Mouse (Mus musculus) fibroblast of lung, adult 2 months (primary cell): ENCODE measurements around the gene Nos1ap.

Experiments
- DNase-seq: peaks from one replicate; pipeline ENCODE4 v3.0.0-alpha.2; 2011; ENCODE audit warnings: low read depth

The Nos1ap gene

DNA sequence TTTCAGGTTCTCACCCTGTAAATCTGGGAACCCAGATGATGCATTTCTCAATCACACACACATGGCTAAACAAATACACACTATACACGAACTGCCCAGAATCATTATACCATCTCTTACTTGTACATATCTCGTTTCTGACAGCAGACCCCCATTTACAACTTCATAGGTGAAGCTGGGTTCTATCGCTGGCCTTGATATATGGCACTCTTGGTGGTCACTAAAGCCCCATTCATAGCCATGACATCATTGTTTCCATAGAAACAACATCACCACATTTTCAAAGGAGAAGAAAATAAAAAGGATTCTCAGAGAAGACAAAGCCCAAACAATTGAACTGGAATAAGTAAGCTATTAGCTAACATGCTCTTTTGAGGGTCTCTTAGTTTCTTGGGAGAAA is 174.3 kb downstream of the Nos1ap start:
- no peak for DNase-seq

DNA sequence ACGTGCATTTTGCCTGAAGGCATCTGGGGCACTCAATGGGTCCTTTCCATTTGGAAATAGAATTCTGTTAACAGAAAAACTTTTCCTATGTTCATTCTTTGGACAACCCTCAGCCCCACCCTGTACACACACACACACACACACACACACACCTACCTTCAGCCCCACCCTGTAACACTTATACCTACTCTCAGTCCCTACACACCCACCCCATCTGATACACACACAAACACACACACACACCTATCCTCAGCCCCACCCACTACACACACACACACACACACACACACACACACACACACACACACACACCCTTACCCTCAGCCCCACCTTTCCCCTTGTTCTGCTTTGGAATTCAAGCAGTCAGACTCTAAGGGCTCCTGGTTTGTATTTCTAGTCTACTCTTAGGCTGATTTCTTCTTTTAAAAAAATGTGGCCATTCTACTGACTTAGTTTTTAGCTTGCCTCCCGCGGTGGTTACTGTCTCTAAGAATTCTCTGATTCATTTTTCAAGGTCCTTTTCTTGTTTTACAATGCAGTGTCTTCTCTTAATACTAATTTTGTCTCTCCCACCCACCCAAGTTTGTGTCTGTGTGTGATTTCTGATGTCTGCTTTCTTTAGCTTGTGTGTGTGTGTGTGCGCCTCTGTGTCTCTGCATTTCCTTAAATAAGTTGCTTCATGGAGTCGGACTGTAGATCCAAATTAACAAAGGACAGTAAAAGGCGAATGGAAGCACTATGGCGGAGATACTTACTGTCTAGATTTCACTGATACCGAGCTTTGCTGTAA is 179.1 kb downstream of the Nos1ap start:
- DNase-seq: no peak

DNA sequence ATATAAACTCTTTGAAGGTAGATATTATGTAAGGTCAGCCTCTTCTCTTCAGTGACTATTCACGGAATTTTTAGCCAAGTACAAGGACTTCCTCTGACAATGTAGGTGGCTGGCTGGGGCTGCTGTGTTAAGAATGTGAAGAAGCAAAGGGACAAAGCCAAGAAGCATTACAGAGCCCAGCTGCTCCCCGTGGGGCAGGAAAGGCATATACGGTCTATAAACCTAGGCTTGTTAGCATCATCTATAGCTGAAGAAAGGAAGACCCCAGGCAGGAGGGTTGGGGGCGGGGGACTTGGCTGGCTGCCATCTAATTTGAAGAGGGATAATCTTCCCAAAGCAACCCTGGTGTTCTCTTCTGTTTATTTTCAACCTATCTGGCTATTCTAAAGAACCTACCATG is 180.6 kb downstream of the Nos1ap start:
- DNase-seq: no peak

DNA sequence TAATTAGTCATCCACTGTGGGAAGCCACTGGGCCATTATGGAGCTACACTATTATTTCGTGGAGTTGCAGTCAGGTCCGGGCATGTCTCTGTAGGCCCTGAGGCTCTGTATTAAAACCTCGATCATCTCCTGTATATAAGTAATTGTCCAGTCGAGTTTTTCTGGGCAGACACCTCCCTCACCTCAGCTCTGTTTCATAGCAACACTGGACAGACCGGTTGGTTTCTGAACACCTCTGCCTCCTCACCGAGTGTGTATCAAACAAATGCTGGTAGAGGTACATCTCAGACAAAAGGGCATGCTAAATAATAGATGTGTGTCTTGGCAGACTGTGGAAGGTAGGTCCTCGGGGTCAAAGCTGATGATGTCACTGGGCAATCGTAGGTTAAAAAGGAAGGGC is 182.7 kb downstream of the Nos1ap start:
- no peak for DNase-seq

DNA sequence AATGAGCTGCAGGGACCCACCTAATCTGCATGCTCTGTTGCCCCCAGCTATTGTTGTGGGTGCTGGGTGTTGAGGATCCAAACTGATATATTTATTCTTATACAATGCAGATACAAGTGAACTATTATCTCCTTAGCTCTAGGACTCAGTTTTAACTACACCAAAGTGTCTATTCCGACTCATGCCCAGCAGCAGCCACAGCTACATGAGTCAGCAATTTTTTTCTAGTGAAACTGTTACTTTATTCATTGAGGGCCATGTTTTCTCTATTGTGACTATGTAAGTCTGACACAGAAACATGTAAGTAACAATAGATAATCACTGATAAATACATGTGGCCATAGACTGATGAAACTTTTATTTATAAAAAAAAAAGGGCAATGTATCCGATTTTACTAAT is 184.5 kb downstream of the Nos1ap start:
- DNase-seq: no peak

DNA sequence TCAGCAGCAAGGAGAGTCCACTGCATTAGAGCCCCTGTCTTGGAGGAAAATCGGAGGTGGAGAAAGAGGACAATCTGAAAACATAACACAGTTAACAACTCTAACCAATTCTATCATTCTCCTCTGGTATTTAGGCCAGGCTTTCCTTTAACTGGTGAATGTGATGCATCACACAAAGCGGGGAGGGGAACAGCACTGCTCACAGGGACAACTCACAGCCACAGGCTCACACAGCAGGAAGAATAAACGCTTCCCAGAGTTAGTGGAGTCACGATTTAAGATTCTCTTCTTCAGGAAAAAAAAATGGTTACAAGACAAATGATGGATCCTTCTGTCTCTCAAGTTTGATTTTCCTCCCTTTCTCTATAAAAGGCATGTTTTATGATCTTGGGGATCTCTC is 187.0 kb downstream of the Nos1ap start:
- no peak for DNase-seq

DNA sequence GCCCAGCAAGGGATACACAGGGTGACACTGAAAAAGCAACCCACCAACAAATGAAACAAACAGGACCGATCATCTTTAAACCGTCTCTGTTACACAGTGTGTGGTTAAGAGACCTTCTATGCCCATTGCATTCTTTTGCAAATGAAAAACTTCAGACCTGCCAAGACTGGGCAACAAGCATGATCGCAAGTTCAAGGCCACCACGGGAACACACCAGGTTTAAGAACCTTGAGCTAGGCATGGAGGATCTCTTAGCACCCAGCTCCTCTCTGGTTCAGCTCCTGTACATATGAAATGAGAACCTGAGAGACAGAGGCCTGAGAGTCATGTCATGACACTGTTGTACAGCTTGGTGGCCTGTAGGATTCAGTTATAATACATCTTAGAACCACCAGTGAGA is 190.8 kb downstream of the Nos1ap start:
- no peak for DNase-seq

DNA sequence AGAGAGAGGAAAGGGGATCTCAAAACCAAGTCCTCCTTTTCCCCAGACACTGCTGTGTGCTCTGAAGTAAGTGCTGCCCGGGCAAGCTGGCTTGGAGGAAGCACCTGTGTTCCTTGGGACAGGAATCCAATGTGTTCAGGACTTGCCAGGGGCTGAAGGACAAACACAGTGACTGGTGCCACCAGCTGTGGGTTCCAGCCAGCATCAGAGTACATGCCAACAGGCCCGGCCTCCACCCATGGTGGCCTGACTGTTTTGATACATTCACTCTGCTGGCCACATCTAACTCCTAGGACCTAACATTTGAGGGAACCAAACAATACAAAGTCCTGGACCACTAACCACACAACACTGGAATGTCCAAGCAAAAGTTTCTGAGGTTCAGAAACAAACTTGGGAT is 194.6 kb downstream of the Nos1ap start:
- no peak for DNase-seq

DNA sequence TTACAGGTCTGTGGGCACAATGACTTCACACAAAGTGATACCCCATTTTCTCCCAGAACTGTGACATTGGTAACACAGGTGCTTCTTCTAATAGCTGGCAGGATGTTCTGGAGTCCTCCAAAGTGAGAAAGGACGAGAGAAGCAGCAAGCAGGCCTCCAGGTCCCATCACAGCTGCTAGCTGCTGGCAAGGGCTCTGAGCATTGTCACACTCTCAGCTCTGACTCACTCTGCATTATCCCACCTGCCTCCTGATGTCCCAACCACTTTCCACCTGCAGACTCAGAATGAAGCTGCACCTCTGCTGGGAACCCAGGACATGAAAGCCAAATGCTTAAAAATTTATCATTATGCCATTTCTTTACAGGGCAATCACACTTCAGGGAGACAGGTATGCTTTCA is 195.0 kb downstream of the Nos1ap start:
- no peak for DNase-seq

DNA sequence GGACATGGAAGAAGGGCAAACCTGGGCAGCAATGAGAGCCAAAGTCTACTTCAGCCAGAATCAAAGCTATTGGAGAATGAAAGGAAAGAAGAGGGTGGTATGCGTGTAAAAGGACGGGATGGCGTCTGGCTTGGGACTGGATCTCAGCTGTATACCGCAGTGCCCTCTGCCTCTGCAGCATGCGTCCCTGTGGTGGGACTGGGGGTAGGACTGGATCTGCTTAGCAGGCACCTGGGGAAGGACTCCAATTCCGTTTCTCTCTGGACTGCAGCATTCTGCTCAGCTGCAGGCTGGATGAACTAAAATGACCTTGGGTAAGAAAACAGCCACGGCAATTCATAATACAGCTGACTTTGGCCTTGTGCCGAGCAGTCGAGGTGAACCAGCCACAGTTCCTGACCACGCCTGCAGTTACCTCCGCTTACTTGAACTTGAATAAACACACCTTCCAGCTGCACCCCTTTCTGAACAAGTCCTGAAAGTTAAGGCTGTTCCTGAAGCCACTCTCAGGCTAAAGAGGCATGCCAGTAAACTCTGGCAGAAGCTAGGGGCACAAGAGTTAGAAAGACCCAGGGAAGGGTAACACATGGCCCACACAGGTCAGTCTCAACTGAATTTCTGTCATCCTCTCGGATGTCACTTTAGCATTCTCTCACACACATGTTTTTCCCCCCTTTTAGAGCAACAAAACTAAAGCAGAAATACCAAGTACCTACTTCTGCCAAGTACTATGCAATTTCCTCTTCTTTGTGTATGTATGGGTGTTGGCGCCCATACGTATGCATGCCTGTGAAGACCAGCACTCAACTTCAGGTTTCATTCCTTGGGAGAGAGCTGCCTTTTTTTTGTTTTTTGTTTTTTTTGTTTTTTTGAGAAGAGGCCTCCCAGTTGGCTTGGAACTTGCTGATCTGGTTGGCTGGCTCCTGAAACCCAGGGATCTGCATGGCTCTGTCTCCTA is 196.6 kb downstream of the Nos1ap start:
- peak; percentile 5 for DNase-seq

DNA sequence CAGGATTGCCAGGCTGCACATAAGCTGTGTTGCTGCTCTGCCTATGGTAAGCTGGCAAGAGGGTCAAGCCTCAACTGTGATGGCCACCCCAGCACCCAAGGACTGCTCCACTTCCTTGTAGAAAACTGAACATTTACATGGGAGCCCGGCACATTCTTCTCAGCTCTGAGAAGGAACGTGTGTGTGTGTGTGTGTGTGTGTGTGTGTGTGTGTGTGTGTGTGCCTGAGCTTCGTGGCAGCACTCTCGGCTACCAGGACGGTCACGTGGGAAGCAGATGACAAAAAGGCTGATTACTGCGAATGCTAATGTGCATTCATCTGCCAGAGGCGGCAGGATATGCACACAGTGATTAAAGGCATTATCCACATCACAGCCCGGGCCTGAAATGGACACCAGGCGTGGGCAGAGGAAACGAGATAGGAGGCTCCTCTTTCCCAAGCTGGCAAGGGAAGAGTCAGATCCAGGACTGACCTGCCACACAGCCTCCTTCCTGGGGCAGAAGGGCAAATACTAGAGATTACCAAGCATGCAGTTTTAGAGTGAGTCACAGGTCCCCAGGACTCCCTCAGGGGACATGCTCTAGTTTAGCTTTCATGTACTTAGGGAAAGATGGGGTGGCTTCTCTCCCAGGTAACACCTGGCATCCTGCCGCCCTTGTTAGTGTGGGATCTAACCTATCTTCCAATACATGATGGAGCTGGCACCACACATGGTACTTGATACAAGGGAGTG is 202.3 kb downstream of the Nos1ap start:
- DNase-seq: no peak

DNA sequence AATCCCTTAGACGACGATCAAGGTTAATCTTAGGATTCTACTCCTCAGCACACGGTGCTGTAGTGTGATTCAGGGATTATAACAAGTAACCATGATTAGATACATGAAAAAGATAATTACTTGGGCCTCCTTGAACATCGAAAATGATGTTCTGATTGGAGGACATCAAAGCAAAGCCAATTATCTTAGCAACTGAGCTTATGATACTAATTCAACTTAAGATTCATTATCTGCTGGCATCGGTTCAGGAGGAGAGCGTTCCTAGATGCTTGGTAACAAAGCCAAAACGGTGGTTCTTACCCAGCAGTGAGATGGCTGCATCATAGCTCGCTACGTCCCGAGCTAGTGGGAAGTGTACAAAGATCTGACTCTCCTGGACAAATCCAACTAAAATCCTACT is 204.2 kb downstream of the Nos1ap start:
- no peak for DNase-seq

DNA sequence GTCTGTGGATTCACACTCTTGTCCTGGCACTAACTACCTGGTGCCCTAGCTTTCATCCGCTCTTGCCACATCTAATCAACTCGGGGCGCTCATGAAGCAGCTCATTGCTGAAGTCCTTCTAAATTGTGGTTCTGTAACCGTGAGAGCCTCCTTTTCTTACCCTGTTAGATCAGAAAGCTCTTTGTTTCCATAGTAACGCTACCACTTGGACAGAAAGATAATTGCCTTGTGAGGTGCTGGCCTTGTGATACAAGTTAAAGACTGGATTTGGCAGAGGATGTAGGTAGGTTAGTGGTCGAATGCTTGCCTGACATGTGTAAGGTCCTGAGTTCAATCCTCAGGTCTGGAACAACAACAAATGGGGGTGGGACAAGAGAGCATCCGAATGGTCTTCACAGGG is 206.1 kb downstream of the Nos1ap start:
- no peak for DNase-seq

DNA sequence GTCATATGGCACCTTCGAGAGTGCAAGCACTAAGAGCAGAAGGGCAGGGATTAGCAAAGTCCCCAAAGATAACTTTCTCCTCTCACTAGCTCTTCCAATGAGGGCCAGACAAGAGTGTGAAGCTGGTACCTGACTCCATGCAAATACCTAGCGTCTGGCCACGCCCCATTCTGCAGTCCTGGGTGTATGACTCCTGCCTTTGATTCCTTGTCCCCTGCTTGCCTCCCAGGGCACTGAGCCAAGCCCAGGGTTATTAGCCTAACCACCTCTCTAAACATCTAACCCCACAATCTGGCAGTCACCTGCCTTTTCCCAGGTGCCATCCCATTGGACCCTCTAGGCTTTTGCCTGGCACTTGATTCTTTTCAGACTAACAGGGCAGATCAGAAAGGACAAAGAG is 208.2 kb downstream of the Nos1ap start:
- DNase-seq: no peak

DNA sequence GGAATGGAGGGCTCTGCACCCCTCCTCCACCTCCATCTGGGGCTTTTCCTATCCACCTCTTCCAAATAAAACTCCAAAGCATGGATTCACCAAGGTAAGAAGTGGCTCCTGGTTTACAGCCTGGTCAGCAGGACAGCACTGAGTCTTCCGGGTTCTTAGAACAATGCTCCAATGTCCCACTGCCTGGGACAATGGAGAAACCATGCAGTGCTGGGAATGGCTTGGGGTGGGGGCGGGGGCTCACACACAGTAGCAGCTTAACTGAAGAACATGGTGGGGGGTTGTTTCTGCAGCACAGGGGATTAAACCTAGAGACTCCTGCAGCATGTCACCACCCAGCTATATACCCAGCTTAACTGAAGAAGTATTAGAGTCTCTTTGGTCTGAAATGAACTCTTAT is 209.2 kb downstream of the Nos1ap start:
- DNase-seq: no peak

DNA sequence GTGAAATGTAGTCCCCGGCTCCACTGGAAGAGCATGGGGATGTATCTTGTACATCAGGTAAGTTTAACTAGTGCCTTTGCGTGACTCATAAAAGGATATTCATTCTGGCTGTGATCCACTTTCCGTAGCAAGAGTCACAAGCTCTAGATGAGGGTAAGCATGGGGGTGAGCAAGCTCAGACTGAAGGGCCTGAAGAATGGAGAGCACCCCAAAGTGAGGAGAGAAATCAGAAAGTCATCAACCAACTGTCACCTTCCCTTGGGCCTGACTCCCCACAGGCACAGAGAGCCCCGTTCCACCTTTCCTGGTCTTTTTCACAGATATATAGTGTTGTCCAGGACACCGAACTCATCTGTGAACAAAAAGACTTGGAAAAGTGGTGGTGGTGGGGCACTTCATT is 213.9 kb downstream of the Nos1ap start:
- DNase-seq: no peak

DNA sequence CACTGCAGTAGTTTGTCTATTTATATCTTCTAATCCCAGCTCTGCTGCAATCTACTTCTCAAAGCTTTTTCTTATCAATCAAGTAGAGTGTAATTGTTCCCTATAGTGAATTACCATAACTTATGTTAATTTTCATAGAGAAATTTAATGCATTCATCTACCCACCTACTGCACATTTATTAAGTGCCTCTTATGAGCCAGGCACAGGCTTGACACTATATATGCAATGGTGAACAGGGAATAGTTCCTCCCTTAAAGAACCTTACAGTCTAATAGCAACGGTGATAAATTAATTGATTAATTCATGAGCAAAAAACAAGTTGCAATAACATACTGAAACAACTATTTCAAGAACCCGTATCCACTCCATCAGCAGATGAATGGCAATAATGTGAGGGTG is 215.9 kb downstream of the Nos1ap start:
- no peak for DNase-seq

DNA sequence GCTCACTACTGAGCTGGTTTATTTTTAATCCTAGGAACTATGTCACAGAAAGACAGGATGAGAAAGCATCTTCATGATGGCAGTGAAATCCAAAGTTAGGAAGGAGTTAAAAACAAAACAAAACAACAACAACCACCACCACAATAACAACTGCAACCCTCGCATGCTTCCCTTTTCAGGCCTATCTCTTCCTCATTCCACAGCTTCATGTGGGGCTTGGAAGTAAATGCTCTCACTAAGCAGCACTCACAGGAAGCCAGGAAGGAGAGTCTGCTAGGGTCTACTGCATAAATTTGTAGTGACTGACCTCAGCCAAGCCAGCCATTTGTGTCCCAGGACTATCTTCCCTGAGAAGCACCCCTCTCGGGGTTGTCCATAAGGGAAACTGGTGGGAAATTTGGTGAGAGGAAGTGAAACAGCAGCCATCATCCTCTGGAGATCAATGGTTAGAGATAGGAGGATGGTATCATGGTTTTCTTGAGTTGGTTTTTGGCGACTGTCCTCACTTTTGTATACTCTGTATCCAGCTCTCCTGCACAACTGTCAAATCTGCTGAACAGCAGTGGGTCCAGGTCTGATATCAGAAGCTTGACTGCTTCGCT is 218.4 kb downstream of the Nos1ap start:
- DNase-seq: no peak

DNA sequence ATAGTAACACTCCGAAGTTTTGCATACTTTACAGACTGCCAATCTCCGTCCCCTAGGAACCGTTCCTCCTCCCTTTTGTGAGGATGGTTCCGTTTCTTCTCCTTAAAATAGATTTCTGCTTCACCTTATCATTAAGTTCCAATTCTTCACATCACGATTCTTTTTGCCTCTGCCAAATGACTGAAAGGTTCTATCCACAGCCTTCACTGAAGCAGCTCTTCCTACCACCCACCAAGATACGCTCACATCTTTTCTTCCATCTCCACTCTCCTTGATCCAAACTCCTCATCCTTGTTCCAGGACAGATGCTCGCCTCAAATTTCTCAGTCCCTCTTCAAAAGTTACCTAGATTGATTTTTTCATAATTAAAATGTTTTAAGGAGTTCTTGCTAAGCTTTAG is 220.8 kb downstream of the Nos1ap start:
- DNase-seq: no peak

DNA sequence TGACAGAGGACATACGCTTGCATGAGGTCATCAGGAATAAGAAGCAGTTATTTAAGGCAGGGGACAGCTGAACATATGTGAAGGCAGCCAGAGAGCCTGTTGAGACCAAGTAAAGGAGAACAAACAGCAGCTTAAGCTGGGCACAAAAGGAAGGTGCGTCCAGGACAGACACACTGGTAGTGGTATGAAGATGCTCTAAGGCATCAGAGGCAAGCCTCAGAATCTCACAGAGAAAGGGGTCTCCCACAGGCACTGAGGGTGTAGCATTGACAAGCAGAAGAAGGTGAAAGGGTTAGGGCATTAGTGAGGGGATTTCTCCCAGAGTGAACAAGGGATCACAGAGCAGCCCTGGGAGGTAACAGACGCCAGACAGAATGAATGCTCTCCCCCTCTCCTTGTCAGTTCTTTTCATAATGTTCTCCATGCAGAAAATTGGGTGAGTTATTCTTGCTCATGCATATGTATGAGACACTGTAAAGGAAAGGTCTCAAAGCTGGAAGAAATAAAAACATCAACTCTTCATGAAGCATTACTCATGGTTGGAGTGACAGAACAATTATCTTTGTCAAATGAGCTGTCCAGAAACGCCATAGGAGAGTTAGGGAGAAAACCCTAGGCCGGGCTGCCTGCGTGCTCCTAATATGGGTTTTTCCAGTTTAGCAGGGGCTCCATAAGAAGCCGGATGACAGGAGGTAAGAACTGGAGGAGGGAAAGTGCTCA is 222.5 kb downstream of the Nos1ap start:
- no peak for DNase-seq

DNA sequence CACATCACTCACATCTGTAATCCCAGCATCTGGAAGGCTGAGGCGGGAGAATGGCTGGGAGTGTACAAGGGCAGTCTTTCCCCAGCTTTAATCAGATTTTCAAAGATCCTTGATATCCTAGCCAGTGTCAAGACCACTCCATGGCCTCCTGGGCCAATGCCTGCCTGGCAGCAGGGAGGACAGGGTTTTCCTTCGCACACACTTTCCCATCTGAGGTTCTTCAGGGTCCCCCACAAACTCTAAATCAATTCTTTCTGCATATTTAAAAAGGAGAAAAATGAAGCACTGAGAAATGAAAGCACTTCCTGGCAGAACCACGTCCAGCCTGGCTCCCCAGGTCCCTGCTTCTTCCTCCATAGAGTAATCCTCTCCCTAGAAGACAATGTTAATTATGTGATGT is 225.9 kb downstream of the Nos1ap start:
- no peak for DNase-seq
